Mouse (Mus musculus): ENCODE data around the gene Skap2.

Skap2 gene

DNA sequence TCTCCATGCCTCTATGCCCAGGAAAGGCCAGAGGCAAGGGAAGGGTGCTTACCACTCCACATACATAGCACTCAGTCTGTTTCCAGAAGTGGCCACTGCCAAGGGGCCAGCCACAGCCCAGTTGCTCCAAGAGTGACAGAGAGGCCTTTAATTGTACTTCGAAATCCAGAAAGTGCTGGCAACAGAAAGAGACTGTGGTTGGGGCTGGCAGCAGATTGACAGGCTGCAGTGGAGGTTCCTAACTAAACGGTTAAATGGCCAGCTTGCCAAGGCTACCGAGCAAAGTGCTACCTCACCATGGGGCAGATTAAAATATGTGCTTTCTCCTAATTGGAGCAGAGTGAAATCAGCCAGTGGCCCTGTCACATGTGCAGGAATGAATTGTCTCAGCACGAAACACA is 186.7 kb downstream of the Skap2 start:
- DNase-seq = no peak

- DNase-seq = no peak
Measured at GRCm38 (mm10) chr6:51824136-51824830, 188.1 kb downstream of the Skap2 start.

GRCm38 (mm10) chr6:51822049-51822448 is 190.3 kb downstream of the Skap2 start:
- no peak for DNase-seq

- DNase-seq = no peak
Measured at GRCm38 (mm10) chr6:51820853-51821252, 191.5 kb downstream of the Skap2 start.

DNA sequence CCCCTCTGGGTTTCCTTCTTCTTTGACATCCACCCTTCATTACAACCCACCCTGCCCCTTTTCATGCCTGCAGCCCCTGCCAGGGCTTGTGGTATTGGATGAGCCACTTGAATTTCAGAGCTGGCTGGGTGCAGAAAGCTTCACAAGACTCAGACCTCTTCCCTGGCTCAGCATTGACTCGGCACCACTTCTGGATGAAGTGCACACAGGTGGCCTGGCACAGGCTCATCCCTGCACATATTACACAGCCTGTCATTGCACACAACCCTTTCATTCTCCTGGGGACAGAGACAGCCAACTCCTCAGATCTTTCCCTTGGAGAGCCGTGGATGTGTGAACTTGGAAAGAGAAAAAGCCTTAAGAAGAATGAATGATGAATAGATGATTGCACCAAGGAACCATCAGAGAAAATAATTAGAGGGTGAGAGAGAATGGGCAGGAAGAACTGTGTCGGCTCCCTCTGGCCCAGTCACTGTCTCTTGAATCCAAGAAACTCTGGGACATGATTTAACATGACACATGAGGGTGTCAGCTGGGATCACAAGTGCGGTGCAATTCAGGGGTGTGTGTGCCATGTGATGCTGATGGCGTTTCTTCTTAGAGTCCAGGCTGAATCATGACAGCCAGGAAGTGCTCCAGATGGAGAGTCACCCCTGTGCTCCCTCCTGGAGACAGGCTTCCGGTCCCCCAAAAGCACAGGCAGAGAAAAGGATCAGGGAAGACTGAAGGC is 195.3 kb downstream of the Skap2 start:
- DNase-seq = no peak

- DNase-seq = no peak
Measured at GRCm38 (mm10) chr6:51810906-51811305, 201.4 kb downstream of the Skap2 start.

DNA sequence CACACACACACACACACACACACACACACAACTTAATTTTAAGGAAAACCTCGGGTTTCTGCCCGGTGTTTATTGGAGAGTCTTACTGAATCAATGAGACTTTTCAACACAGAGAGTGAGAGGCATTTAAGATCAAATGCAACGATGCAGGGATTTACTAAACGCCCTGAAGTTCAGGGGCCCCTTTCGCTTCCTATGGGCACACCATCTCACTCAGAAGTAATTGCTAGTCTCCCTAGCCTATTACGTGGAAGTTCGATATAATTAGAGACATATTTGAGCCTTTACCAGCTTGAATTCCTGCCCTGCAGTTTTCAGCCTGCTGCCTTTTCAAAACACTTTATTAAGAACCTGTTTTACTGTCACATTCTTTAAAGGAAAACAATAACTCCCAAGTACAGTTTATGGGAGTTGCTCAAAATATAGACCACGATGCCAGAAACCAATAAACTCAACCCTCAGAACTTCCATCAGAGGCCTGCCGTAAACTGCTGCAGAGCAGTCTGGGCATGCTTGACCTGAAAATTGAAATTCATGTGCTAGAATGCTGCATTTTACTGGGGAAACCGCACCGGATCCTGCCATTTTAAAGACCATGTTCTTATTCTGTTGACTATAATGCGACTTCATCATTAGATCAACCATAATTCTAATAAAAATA is 203.1 kb downstream of the Skap2 start:
- DNase-seq = no peak

DNA sequence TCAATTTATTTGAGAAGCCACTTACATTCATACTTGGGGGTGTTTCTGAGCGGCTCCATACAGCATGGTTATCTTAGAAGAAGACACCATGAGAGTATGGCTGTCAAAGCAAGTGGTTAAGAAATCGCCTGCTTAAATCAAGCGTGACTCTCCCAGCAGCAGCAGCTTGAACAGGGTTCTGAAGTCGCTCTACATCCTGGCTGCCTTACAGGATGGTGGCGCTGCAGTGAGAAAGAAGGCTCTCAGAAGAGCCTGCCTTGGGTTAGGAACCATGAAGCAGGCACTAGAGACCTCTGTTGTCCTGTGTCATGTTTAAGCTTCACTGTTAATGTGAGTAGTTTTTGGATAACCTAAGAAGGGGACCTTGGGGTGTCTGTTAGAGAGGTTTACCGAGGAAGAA is 204.3 kb downstream of the Skap2 start:
- no peak for DNase-seq

Data from right cerebral cortex, postnatal 25 days (tissue).